Mouse (Mus musculus) ovary, adult 18-20 months (tissue): ENCODE data around the gene 1600012H06Rik.
"Not testable (repeated sequence)": the region's sequence is repeated elsewhere in the genome, so short reads cannot be mapped to it uniquely, and the experiment has no call there.

Experiments used
- DNase-seq: peaks from one replicate; pipeline ENCODE4 v3.0.0; 2022; ENCODE audit warnings: low spot score, mixed read lengths

Gene 1600012H06Rik

DNA sequence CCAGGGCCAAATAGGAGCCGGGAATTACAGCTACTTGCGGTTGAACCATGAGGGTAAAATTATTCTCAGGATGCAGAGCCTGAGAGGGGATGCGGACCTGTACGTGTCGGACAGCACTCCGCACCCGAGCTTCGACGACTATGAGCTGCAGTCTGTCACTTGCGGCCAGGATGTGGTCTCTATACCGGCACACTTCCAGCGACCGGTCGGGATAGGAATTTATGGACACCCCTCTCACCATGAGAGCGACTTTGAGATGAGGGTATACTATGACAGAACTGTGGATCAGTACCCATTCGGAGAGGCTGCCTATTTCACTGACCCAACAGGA lies 710 bp downstream of the 1600012H06Rik start:
- DNase-seq = no peak

DNA sequence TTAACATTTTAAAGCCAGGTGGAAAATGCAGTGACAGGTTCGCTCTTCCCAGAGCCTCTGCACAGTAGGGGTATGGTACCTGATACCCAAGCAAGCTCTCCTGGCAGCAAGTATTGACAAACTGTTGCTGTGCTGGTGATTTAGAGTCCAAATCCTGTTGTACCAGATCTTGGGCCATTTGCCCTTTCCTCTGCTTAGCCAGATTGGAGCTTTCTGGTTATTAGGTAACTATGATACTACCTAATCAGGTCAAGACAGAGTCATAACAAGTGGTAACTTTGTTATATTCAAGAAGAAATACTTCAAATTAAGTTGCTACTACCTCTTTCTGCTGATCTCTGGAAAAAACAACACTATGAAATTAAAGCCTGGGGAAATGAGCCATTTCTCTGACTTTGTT lies 1.6 kb downstream of the 1600012H06Rik start:
- DNase-seq = no peak

DNA sequence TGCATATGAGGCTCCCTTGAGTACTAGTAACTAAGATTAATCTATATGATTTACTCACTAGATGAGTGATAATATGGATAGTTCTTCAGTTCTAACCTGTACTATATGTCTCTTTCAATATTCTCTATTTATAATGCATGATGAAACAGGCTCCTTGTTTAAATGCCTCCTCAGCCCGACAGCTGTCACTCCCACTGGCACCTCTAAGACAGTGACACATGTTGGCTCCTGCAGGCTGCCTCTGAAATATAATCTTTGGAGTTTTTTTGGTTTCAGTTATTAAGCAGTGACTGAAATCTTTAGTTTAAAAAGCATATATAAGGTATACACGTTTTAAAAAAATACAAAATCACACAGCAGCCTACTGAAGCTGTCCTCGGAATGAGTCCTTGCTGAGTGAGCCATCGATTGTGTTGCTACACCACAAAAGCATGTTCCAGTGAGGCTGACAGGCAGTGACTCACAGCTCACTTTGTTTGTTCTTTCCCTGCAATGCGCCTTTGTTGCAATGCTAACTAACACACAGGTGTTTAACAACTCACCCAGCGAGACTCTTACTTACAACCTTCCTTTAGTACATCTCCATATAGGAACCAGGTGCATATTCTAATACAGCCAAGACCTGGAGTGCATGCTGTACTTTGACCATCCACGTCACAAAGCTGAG lies 6.3 kb downstream of the 1600012H06Rik start:
- DNase-seq = no peak

DNA sequence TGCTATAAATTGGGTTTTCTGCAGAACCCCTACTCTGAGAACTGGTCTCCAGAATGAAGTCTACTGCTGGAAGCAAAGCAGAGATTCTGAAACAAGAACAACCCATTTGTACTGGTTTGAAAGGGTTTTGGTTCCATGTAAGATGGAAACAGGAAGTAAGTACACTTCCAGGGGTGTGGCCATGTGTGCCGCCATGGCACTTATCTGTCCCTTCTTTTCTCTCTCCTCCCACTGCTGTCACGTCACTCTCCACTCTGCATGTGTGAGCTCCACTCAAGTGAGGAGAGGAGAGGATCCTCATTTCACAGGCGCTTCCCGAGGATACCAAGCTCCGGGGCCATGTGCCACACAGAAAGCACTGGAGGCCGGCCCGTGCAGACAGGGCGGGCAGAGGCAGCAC lies 10.5 kb downstream of the 1600012H06Rik start:
- no peak for DNase-seq

DNA sequence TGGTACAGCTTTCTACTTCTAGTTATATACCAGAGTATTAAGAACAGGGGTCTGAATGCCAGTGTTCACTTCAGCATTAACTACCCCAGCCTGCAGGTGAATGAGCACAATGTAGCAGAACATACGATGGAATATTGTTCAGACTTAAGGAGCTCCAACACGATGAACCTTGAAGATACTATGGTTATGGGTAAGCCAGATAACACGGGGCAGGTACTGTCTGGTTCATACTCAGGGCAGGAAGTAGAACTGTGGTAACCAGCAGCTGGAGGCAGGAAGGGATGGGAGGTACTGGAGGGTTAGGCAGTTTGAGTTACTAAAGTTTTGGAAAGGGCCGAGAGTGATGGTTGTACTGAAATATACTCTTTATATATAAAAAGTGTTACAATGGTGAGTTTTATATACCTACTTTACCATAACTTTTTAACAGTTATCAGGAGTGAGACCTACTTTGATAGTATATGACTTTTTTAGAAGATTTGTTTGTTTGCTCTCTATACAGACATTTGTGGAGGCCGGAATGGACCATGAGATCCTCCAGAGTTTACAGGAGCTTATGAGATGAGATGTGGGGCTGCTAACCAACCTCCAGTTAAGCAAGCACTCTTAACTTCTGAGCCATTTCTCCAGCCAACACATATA lies 15.8 kb downstream of the 1600012H06Rik start:
- no peak for DNase-seq

DNA sequence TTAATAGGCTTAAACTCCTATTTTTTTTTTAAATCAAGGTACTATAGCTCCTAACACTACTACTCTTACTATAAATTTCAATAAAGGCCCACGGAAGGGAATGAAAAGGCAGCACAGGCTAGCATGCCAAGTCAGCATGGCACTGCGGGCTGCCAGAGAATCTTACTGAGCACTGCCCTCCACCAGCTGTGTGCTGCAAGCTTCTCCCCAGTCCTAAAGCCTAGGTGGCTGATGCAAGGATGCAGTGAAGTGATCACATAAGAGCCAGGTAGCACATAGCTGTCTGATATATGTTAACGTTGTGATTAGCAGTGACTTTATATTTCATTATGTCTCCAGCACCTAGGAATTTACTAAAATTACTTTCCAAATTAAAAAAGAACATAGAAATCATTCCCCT lies 17.0 kb downstream of the 1600012H06Rik start:
- DNase-seq = no peak

DNA sequence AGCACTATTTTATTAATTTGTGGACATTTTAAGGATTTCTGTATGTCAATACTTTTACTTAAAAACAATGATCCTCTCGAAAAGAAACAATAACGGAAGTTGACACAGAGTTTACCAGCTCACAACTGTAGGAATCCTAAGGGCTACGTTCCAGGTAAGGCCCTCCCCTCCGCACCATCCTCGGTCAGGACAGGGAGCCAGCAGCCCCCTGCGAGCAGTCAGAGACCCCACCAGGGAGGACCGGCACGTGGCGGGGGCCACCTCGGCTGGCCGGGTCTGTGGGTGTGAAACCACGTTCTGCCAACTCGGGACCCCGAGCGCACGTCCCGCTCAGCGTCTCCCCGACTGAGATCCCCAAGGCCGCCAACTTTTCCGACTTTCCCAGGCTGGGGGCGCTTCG lies 17.5 kb downstream of the 1600012H06Rik start:
- no peak for DNase-seq

DNA sequence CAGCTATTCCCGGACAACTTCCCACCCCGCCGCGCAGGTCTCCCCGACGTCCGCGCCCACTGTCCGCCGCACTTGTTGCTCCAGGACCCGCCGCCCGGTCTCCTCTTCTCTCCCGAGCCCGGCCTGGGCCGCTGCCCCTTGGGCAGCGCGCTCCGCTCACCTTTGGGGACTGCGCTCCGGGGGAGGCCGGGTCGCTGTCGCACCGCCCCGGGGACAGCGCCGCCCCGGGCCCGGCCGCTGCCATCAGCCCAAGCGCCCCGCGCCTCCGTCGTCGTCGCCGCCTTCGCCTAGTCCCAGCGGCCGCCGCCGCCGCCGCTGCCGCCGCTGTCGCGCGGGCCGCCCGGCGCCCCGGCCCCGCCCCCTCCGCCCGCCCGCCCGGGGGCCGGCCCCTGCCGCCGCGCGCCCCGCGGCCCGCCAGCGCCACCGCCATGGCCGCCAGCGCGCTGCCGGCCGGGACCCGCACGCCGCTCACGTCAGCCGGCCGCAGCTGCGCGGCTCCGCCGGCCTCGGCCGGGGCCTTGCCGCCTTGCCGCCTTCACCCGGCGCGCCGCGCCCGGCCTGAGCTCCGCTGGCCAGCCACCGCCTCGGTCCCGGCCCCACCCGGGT lies 18.1 kb downstream of the 1600012H06Rik start, which contains the start of gene Phf10:
Phf10 (minus strand) TSS at position 323 of the 606 bp plus-strand sequence.
- DNase-seq = not testable (repeated sequence)

DNA sequence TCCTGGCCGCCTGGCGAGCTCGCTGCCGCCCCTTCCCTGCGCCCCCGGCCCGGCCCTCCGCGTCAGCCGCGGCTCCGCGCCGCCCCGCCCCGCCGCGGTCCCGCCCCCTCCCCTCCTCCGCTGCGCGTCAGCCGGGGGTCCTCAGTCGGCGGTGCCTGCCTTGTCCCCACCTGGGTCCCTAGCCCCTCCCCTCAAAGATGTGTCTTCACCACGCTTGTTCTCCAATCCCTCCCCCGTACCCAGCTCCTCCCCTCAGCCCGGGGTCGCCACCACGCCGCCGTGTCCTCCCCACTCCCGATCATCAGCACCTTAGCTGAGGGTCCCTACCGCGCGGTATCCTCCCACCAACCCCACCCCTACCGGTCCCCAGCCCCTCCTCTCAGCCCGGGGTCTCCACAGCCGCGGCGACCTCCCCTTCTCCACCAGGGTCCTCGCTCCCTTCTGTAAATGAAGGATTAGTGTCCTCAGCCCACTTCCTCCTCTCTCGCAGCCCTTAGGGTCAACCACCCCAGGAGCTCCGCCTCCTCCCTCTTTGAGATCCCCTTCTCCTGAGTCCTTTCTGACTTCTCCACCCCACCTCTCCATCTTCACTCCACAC lies 18.7 kb downstream of the 1600012H06Rik start:
- DNase-seq = not testable (repeated sequence)

DNA sequence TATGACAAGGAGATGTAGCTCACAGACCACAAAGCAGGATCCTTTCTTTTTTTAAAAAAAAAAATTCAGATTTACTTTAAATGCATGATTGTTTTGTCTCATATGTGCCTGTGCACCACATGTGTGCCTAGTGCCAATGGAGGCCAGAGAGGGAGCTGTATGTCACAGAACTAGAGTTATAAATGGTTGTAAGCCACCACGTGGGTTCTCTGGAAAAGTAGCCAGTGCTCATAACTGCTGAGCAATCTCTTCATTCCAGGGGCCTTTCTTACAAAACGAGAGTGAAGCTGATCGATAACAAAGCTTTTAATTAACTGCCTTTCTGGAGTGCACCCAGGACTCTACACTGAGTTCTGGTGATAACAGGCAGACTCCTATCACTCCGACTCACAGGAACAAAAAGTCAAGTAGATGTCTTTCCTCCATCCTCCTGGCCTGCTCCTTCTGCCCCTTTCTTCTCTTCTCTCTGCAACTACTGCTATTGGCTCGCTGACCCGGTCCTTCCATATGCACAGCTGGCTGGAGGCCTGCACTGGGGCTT lies 25.5 kb downstream of the 1600012H06Rik start:
- not testable (repeated sequence) for DNase-seq

DNA sequence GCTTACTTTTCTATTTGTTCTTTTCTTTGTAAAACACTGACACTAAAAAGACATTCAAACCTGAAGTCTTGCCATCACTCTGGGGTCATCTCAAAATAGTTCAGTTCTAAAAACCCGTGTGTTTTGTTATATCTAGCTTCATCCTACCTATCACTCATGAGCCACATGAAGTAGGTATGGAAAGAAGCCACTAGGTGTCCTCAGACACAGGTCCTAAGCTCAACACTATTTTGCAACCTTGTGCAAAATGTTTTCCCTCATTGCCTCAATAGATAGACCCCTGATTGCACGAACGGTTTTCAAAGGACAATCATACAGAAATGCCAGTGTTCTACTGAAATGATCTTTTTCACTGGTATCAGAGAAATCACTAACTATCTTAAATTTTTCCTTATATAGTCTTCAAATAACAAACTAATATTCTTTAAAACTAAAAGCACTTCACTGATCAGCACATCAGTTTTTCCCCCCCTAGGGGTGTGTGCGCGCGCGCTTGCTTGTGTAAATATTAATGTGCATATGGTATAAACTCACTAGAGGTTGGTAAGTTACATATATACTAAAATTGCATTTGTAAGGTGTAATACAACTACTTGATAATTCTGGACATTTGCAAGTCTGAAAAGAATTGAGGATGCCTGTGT lies 34.9 kb downstream of the 1600012H06Rik start:
- DNase-seq = not testable (repeated sequence)

DNA sequence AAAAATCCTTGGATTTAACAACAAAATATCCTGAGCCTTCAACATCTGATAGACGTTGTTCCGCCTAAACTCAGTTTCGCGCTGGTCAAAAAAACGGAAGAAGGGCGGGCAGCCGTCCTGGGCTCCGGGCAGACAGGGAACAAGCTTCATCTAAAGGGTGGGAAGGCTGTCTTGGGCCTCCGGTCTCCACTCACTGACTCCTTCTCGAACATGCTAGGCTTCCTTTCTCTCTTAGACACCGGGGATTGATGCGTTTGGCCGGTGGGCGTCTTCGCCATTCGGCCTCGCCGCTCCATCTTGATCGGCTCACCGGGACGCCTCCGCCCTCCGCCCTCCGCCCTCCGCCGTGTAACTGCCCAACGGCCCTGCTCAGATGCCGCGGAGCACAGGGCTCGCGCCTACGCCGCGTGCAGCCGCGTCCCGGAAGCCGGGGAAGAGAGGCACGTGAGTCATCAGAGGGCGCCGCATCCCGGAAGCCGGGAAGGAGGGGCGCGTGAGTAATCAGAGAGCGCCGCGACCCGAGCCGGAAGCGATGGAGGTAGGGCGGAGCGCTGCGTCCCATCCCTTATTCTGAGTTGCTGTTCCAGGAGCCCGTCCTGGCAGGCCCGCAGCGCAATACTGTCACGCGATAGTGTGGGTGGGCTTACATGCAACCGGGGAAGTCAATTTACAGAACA lies 35.5 kb downstream of the 1600012H06Rik start, which contains the start of the genes 9030025P20Rik and Gm3417:
9030025P20Rik (plus strand) TSS at position 107 of the 677 bp plus-strand sequence.
Gm3417 (minus strand) TSS at position 429 of the 677 bp plus-strand sequence.
- not testable (repeated sequence) for DNase-seq

DNA sequence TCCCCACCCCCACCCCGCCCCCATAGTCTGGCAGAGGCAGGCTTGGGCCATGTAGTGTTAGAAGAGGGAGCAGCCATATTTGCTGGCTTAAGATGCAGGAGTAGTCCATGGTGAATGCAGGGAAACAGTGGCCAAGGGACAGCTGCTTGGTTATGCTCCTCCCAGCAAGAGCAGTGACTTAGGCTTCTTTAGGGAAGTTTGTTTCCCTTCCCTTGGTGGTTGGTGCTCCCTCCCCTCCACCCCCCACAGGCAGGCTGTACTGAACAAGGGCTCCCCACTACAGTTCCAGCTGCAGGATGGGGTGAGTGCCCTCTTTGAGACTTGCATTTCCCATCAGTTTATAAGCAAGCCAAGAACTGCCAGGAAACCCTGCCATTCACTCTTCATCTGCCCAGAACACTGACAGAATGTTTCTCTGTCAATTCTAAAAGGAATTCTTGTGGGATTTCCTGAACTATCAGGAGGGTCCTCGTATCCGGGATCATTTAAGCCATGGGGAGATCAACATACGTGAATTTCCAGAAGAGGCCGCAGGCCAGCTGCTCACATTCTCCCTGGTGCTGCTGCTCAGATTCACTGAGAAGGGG lies 47.2 kb downstream of the 1600012H06Rik start:
- DNase-seq = not testable (repeated sequence)

DNA sequence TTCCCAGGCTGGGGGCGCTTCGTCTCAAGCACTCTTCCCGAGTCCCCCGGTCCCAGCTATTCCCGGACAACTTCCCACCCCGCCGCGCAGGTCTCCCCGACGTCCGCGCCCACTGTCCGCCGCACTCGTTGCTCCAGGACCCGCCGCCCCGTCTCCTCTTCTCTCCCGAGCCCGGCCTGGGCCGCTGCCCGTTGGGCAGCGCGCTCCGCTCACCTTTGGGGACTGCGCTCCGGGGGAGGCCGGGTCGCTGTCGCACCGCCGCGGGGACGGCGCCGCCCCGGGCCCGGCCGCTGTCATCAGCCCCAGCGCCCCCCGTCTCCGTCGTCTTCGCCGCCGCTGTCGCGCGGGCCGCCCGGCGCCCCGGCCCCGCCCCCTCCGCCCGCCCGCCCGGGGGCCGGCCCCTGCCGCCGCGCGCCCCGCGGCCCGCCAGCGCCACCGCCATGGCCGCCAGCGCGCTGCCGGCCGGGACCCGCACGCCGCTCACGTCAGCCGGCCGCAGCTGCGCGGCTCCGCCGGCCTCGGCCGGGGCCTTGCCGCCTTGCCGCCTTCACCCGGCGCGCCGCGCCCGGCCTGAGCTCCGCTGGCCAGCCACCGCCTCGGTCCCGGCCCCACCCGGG lies 49.6 kb downstream of the 1600012H06Rik start:
- DNase-seq = not testable (repeated sequence)

DNA sequence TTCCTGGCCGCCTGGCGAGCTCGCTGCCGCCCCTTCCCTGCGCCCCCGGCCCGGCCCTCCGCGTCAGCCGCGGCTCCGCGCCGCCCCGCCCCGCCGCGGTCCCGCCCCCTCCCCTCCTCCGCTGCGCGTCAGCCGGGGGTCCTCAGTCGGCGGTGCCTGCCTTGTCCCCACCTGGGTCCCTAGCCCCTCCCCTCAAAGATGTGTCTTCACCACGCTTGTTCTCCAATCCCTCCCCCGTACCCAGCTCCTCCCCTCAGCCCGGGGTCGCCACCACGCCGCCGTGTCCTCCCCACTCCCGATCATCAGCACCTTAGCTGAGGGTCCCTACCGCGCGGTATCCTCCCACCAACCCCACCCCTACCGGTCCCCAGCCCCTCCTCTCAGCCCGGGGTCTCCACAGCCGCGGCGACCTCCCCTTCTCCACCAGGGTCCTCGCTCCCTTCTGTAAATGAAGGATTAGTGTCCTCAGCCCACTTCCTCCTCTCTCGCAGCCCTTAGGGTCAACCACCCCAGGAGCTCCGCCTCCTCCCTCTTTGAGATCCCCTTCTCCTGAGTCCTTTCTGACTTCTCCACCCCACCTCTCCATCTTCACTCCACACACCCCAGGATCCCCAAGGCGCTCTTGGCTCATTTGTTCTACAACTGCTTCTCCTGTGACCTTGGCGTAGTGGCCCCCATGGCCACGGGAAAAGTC lies 50.3 kb downstream of the 1600012H06Rik start:
- not testable (repeated sequence) for DNase-seq

DNA sequence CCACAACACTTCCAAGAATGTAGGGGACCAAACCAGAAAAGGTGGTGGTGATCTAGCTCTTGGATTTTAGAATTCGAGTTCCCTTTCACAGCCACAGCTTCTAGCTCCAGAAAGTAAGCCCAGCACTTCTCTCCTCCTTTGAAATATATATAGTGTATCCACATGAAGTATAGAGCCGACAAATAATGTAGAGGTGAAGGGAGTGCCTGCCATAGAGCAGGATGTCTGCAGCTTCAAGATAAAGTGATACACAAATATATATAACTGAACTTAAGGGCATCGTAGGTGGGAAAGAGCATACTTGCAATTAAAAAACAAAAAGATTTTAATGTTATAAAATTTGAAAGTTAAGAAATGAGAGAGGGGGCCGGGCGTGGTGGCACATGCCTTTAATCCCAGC lies 51.2 kb downstream of the 1600012H06Rik start:
- DNase-seq = not testable (repeated sequence)

DNA sequence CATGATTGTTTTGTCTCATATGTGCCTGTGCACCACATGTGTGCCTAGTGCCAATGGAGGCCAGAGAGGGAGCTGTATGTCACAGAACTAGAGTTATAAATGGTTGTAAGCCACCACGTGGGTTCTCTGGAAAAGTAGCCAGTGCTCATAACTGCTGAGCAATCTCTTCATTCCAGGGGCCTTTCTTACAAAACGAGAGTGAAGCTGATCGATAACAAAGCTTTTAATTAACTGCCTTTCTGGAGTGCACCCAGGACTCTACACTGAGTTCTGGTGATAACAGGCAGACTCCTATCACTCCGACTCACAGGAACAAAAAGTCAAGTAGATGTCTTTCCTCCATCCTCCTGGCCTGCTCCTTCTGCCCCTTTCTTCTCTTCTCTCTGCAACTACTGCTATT lies 57.1 kb downstream of the 1600012H06Rik start:
- DNase-seq = not testable (repeated sequence)

DNA sequence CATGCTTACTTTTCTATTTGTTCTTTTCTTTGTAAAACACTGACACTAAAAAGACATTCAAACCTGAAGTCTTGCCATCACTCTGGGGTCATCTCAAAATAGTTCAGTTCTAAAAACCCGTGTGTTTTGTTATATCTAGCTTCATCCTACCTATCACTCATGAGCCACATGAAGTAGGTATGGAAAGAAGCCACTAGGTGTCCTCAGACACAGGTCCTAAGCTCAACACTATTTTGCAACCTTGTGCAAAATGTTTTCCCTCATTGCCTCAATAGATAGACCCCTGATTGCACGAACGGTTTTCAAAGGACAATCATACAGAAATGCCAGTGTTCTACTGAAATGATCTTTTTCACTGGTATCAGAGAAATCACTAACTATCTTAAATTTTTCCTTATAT lies 66.1 kb downstream of the 1600012H06Rik start:
- DNase-seq = not testable (repeated sequence)
